Mouse (Mus musculus) MEL (cell line): ENCODE results near the gene Tsc22d1.

Source experiments
- CHD2 ChIP-seq: IDR thresholded peaks from 2 replicates; pipeline ENCODE4 v1.6.1; 2011; ENCODE audit warnings: low read length, improper control_type of control experiment
- CTCF ChIP-seq, 3 experiments: IDR thresholded peaks in 2 of 3; conservative IDR thresholded peaks in 1 of 3; 2 replicates each; pipeline ENCODE4 v1.5.1; 2011 to 2012; ENCODE audit warnings: low read length in 3 of 3, low read depth in 2 of 3, mild to moderate bottlenecking in 2 of 3, improper control_type of control experiment in 1 of 3, inconsistent platforms in 1 of 3, mixed read lengths in 1 of 3, moderate library complexity in 1 of 3; ENCODE audit not compliant: control insufficient read depth in 1 of 3, insufficient read depth in 1 of 3, poor library complexity in 1 of 3, severe bottlenecking in 1 of 3
- GATA1 ChIP-seq: IDR thresholded peaks from 2 replicates; pipeline ENCODE4 v1.6.1; 2011; ENCODE audit warnings: low read depth, low read length, improper control_type of control experiment
- KAT2A ChIP-seq: conservative IDR thresholded peaks from 2 replicates; pipeline ENCODE4 v1.6.1; 2012; ENCODE audit warnings: low read depth, low read length, improper control_type of control experiment, inconsistent platforms
- MYB ChIP-seq: IDR thresholded peaks from 2 replicates; pipeline ENCODE4 v1.6.1; 2011; ENCODE audit warnings: mild to moderate bottlenecking, low read depth, low read length, improper control_type of control experiment
- NELFE ChIP-seq: IDR thresholded peaks from 2 replicates; pipeline ENCODE4 v1.6.1; 2011; ENCODE audit warnings: low read depth, low read length, improper control_type of control experiment
- NRF1 ChIP-seq: IDR thresholded peaks from 2 replicates; pipeline ENCODE4 v1.6.1; 2014; ENCODE audit warnings: low read depth, mild to moderate bottlenecking, inconsistent platforms, low read length, improper control_type of control experiment, moderate library complexity; ENCODE audit not compliant: poor library complexity, insufficient read depth, severe bottlenecking
- POLR2A ChIP-seq, 2 experiments: IDR thresholded peaks; 2 replicates each; pipeline ENCODE4 v1.6.1; 2011 to 2012; ENCODE audit warnings: low read length in 2 of 2, mild to moderate bottlenecking in 2 of 2, control low read depth in 1 of 2, improper control_type of control experiment in 1 of 2, low read depth in 1 of 2, moderate library complexity in 1 of 2; ENCODE audit not compliant: control insufficient read depth in 1 of 2, insufficient read depth in 1 of 2, poor library complexity in 1 of 2
- UBTF ChIP-seq: IDR thresholded peaks from 2 replicates; pipeline ENCODE4 v1.6.1; 2012; ENCODE audit warnings: low read depth, mild to moderate bottlenecking, inconsistent platforms, low read length, improper control_type of control experiment, moderate library complexity, borderline replicate concordance; ENCODE audit not compliant: insufficient read depth

DNA sequence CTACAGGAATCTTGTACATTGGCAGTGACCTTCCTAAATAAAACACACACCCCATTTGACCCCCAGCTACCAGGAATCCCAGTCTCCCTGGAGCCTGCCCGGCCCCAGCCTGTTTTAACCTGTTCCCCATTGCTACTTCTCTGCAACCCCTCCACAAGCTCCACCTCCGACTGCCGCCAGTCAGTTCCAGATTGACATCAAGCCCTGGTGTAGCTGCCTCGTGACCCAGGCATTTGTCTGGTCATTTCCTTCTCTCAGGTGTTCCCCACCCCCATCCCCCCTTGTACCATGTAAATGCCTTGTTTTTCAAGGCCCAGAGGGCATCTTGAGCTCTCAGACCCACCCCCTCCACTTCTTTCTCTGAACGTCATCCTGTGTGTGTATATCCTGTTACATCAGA, 80.3 kb downstream of the Tsc22d1 start:
- no peak for TF ChIP-seq UBTF
- no peak for TF ChIP-seq POLR2A (IDR thresholded peaks at IDR 0.05; ENCODE audit: control insufficient read depth in 1 of 2, insufficient read depth in 1 of 2, low read depth in 1 of 2, low read length in 2 of 2, poor library complexity in 1 of 2)
- TF ChIP-seq GATA1 = no peak
- TF ChIP-seq CHD2 = no peak
- no peak for TF ChIP-seq NELFE
- TF ChIP-seq CTCF (IDR thresholded peaks at IDR 0.05 in 2 of 3, conservative IDR thresholded peaks at IDR 0.05 in 1 of 3; ENCODE audit: control insufficient read depth in 1 of 3, insufficient read depth in 1 of 3, low read depth in 2 of 3, low read length in 3 of 3, poor library complexity in 1 of 3, severe bottlenecking in 1 of 3) = no peak
- TF ChIP-seq KAT2A = no peak
- no peak for TF ChIP-seq NRF1
- TF ChIP-seq MYB = no peak
